ENCODE assay signal across 23 mouse cellular contexts in genomic region chr14:27998551-27998950, GRCm38 (mm10).
DNase-seq lines count a peak whose midpoint lies in the region; ATAC-seq lines count a peak whose summit lies in the region.
"Had no signal": no experiment of that assay in that cellular context is flagged by ENCODE, and none has a peak within 500 bp of the region (broad histone marks: within the 10 kb centered on the region; RNA-seq: fewer than 3 reads in every experiment).

No protein-coding gene starts in this region.

- no peak for ATAC-seq in forebrain, embryonic 14.5 days
- ATAC-seq in embryonic facial prominence, embryonic 13.5 days (ENCODE audit: insufficient number of reproducible peaks, insufficient read depth, low FRiP score, low TSS enrichment, low read depth), result no peak
- no peak for ATAC-seq in granulocyte monocyte progenitor cell, adult 5-6 weeks (replicated peaks; ENCODE audit: poor library complexity, severe bottlenecking)
- ATAC-seq: forebrain, embryonic 15.5 days; intestine, embryonic 15.5 days had no signal

- no peaks in the 10 kb centered on the region for H3K27me3 ChIP-seq in forebrain, embryonic 14.5 days (replicated peaks; ENCODE audit: control insufficient read depth, insufficient read depth, low read length)
- no peaks in the 10 kb centered on the region for H3K27me3 ChIP-seq in forebrain, embryonic 10.5 days (ENCODE audit: poor library complexity, severe bottlenecking)
- H3K27me3 ChIP-seq in embryonic facial prominence, embryonic 13.5 days, result no peaks in the 10 kb centered on the region
- H3K27me3 ChIP-seq in limb, embryonic 10.5 days (ENCODE audit: low read depth, poor library complexity, severe bottlenecking), result no peaks in the 10 kb centered on the region
- H3K27me3 ChIP-seq: CH12.LX; forebrain, embryonic 15.5 days; hindbrain, embryonic 12.5 days; hindbrain, embryonic 15.5 days; intestine, embryonic 15.5 days had no signal

- H3K9me3 ChIP-seq in forebrain, embryonic 14.5 days (replicated peaks; ENCODE audit: control insufficient read depth, low read length), result no peaks in the 10 kb centered on the region
- no peaks in the 10 kb centered on the region for H3K9me3 ChIP-seq in forebrain, embryonic 10.5 days
- H3K9me3 ChIP-seq in embryonic facial prominence, embryonic 13.5 days, result no peaks in the 10 kb centered on the region
- H3K9me3 ChIP-seq in limb, embryonic 10.5 days (replicated peaks), result no peaks in the 10 kb centered on the region
- H3K9me3 ChIP-seq: forebrain, embryonic 15.5 days; hindbrain, embryonic 12.5 days; hindbrain, embryonic 15.5 days; intestine, embryonic 15.5 days had no signal

- peak; percentile 22 for DNase-seq in forebrain, embryonic 14.5 days (ENCODE audit: low spot score)
- DNase-seq in forebrain, embryonic 10.5 days (ENCODE audit: extremely low spot score, low spot score), result no peak
- DNase-seq in MN1 (ENCODE audit: low spot score), result peak; percentile 71
- DNase-seq in limb, embryonic 10.5 days (ENCODE audit: low spot score), result no peak
- DNase-seq in retina, embryonic 14.5 days (ENCODE audit: low spot score), result no peak
- DNase-seq: adrenal gland, adult 2 months; adrenal gland, postnatal 14 days; B cell, adult 2 months; cerebellum, adult 11-12 months; cerebellum, adult 8-10 months; cerebellum, postnatal 25 days; gastrocnemius, postnatal 25 days; heart, adult 2 months; kidney, adult 11 months had no signal

- H3K4me1 ChIP-seq in forebrain, embryonic 14.5 days (ENCODE audit: control insufficient read depth, insufficient read depth, low read length), result peaks cover 3% of the 10 kb centered on the region; the same call in 1 of the 2 replicates
- H3K4me1 ChIP-seq in forebrain, embryonic 10.5 days, result peaks cover 13% of the 10 kb centered on the region; the same call in 1 of the 2 replicates
- H3K4me1 ChIP-seq in embryonic facial prominence, embryonic 13.5 days, result peaks cover 21% of the 10 kb centered on the region
- H3K4me1 ChIP-seq in limb, embryonic 10.5 days, result peaks cover 29% of the 10 kb centered on the region
- H3K4me1 ChIP-seq: hindbrain, embryonic 12.5 days; hindbrain, embryonic 15.5 days; intestine, embryonic 15.5 days had no signal

- 29% methylated on average over 3 of the region's 3 CpGs for WGBS in forebrain, embryonic 14.5 days
- 54% methylated on average over 3 of the region's 3 CpGs for WGBS in forebrain, embryonic 10.5 days
- 17% methylated on average over 3 of the region's 3 CpGs for WGBS in embryonic facial prominence, embryonic 13.5 days
- 12% methylated on average over 3 of the region's 3 CpGs for WGBS in limb, embryonic 10.5 days

- no peak overlapping the region for H3K4me3 ChIP-seq in forebrain, embryonic 14.5 days (ENCODE audit: low read depth, low read length)
- no peak overlapping the region for H3K4me3 ChIP-seq in forebrain, embryonic 10.5 days
- H3K4me3 ChIP-seq in embryonic facial prominence, embryonic 13.5 days, result no peak overlapping the region
- H3K4me3 ChIP-seq in limb, embryonic 10.5 days, result no peak overlapping the region
- H3K4me3 ChIP-seq: forebrain, embryonic 15.5 days; heart, adult 2 months; hindbrain, embryonic 12.5 days; hindbrain, embryonic 15.5 days; intestine, embryonic 15.5 days had no signal

- H3K27ac ChIP-seq in forebrain, embryonic 14.5 days (ENCODE audit: low read depth, low read length), result no peak overlapping the region
- H3K27ac ChIP-seq in forebrain, embryonic 10.5 days, result no peak overlapping the region
- peak overlapping the region; percentile 81 for H3K27ac ChIP-seq in embryonic facial prominence, embryonic 13.5 days
- peak overlapping the region; percentile 66 for H3K27ac ChIP-seq in limb, embryonic 10.5 days
- H3K27ac ChIP-seq: forebrain, embryonic 15.5 days; heart, adult 2 months; hindbrain, embryonic 12.5 days; hindbrain, embryonic 15.5 days; intestine, embryonic 15.5 days had no signal

- no peak overlapping the region for H3K9ac ChIP-seq in forebrain, embryonic 14.5 days (ENCODE audit: low read length)
- H3K9ac ChIP-seq in embryonic facial prominence, embryonic 13.5 days, result no peak overlapping the region
- H3K9ac ChIP-seq: forebrain, embryonic 15.5 days; hindbrain, embryonic 12.5 days; hindbrain, embryonic 15.5 days; intestine, embryonic 15.5 days had no signal

- H3K4me2 ChIP-seq in forebrain, embryonic 14.5 days (ENCODE audit: low read length), result no peak overlapping the region
- no peak overlapping the region for H3K4me2 ChIP-seq in embryonic facial prominence, embryonic 13.5 days
- H3K4me2 ChIP-seq: forebrain, embryonic 15.5 days; heart, embryonic 11.5 days; hindbrain, embryonic 12.5 days; hindbrain, embryonic 15.5 days; intestine, embryonic 15.5 days had no signal

- H3K36me3 ChIP-seq in forebrain, embryonic 14.5 days (ENCODE audit: control insufficient read depth, insufficient read depth, low read length), result no peaks in the 10 kb centered on the region
- H3K36me3 ChIP-seq in forebrain, embryonic 10.5 days (replicated peaks), result no peaks in the 10 kb centered on the region
- H3K36me3 ChIP-seq in embryonic facial prominence, embryonic 13.5 days, result no peaks in the 10 kb centered on the region
- H3K36me3 ChIP-seq in limb, embryonic 10.5 days, result no peaks in the 10 kb centered on the region
- H3K36me3 ChIP-seq: forebrain, embryonic 15.5 days; G1E; hindbrain, embryonic 12.5 days; hindbrain, embryonic 15.5 days; intestine, embryonic 15.5 days had no signal

Comparison
In these comparisons a context has a peak if more than half of its experiments do, and no peak if none do; other contexts are left out.
1. DNase-seq: peak in forebrain, embryonic 14.5 days (single experiment) and MN1 (single experiment); none in forebrain, embryonic 10.5 days (single experiment), limb, embryonic 10.5 days (single experiment) and retina, embryonic 14.5 days (single experiment).
2. H3K27ac ChIP-seq: peak in embryonic facial prominence, embryonic 13.5 days (single experiment) and limb, embryonic 10.5 days (single experiment); none in forebrain, embryonic 14.5 days (single experiment) and forebrain, embryonic 10.5 days (single experiment).